Mouse (Mus musculus) CH12.LX (cell line): ENCODE measurements around the gene Aco1. TPM values are rescaled to one million over a fixed set of nuclear protein-coding genes. Genes with fewer than 3 reads are reported as not detected.

Experiments
- DNase-seq: peaks from one replicate; pipeline ENCODE4 v3.0.0-alpha.2; 2013; ENCODE audit errors: extremely low read depth
- H3K27ac ChIP-seq: 2 replicates; pipeline ENCODE4 v1.5.1; 2012; ENCODE audit warnings: low read depth, mild to moderate bottlenecking, control low read depth, moderate library complexity; ENCODE audit not compliant: insufficient read depth
- H3K27me3 ChIP-seq: replicated peaks from 2 replicates; pipeline ENCODE3; 2012; ENCODE audit warnings: inconsistent platforms
- H3K36me3 ChIP-seq, 2 experiments: replicated peaks in 1 of 2; 2 replicates each; pipeline versions ENCODE3 to v1.6.1; 2012; ENCODE audit warnings: inconsistent platforms in 1 of 2, low read length in 1 of 2, mild to moderate bottlenecking in 1 of 2, mixed read lengths in 1 of 2, moderate library complexity in 1 of 2; ENCODE audit not compliant: control insufficient read depth in 1 of 2, insufficient read depth in 1 of 2
- H3K4me1 ChIP-seq, 2 experiments: 2 replicates each; pipeline ENCODE4 v1.6.1; 2012; ENCODE audit warnings: inconsistent platforms in 1 of 2, moderate library complexity in 1 of 2; ENCODE audit not compliant: insufficient read depth in 2 of 2, control insufficient read depth in 1 of 2
- H3K4me2 ChIP-seq: 2 replicates; pipeline ENCODE4 v1.6.1; 2012; ENCODE audit warnings: low read depth, mild to moderate bottlenecking, control low read depth; ENCODE audit not compliant: poor library complexity, insufficient read depth, severe bottlenecking
- H3K4me3 ChIP-seq, 3 experiments: fragments of 150-350 bp in 1 of 3; sonication (generic) in 1 of 3; replicated peaks in 1 of 3; 2 replicates each; pipeline versions ENCODE3 to v1.5.1; 2011 to 2012; ENCODE audit warnings: low read depth in 2 of 3, low read length in 2 of 3, mild to moderate bottlenecking in 2 of 3, moderate library complexity in 2 of 3, control low read depth in 1 of 3, improper control_type of control experiment in 1 of 3, inconsistent platforms in 1 of 3, mixed read lengths in 1 of 3; ENCODE audit not compliant: poor library complexity in 1 of 3
- H3K79me2 ChIP-seq: replicated peaks from 2 replicates; pipeline ENCODE4 v1.6.1; 2012; ENCODE audit warnings: mild to moderate bottlenecking, moderate library complexity; ENCODE audit not compliant: control insufficient read depth, poor library complexity, insufficient read depth, severe bottlenecking; ENCODE audit errors: extremely low read depth
- H3K9ac ChIP-seq: 2 replicates; pipeline ENCODE4 v1.6.1; 2012; ENCODE audit warnings: low read depth, mild to moderate bottlenecking, control low read depth, moderate library complexity; ENCODE audit not compliant: insufficient read depth
- H3K9me3 ChIP-seq: replicated peaks from 2 replicates; pipeline ENCODE3; 2012; ENCODE audit warnings: low read length, inconsistent platforms, mixed read lengths
- E2F4 ChIP-seq: IDR thresholded peaks from 2 replicates; pipeline ENCODE4 v1.6.1; 2011; ENCODE audit warnings: low read depth, low read length, improper control_type of control experiment; ENCODE audit not compliant: insufficient replicate concordance
- EP300 ChIP-seq: IDR thresholded peaks from 2 replicates; pipeline ENCODE4 v1.6.1; 2011; ENCODE audit warnings: low read length, improper control_type of control experiment
- ETS1 ChIP-seq: conservative IDR thresholded peaks from 2 replicates; pipeline ENCODE4 v1.6.1; 2012; ENCODE audit warnings: low read depth, mild to moderate bottlenecking, inconsistent platforms, low read length, improper control_type of control experiment, moderate library complexity
- GABPA ChIP-seq: IDR thresholded peaks from 2 replicates; pipeline ENCODE4 v1.6.1; 2012; ENCODE audit warnings: low read depth, low read length, improper control_type of control experiment, inconsistent platforms; ENCODE audit not compliant: insufficient replicate concordance
- HCFC1 ChIP-seq: IDR thresholded peaks from 2 replicates; pipeline ENCODE4 v1.6.1; 2012; ENCODE audit warnings: low read depth, mild to moderate bottlenecking, inconsistent platforms, low read length, improper control_type of control experiment
- JUN ChIP-seq: IDR thresholded peaks from 2 replicates; pipeline ENCODE4 v1.6.1; 2011; ENCODE audit warnings: low read depth, mild to moderate bottlenecking, low read length, improper control_type of control experiment, moderate library complexity; ENCODE audit not compliant: insufficient read depth
- MAFK ChIP-seq: IDR thresholded peaks from 2 replicates; pipeline ENCODE4 v1.6.1; 2011; ENCODE audit warnings: low read length, improper control_type of control experiment; ENCODE audit not compliant: insufficient replicate concordance
- MYC ChIP-seq: IDR thresholded peaks from 2 replicates; pipeline ENCODE4 v1.6.1; 2011; ENCODE audit warnings: low read depth, mild to moderate bottlenecking, improper control_type of control experiment, low read length
- NELFE ChIP-seq: IDR thresholded peaks from 2 replicates; pipeline ENCODE4 v1.6.1; 2011; ENCODE audit warnings: low read depth, low read length, improper control_type of control experiment
- PAX5 ChIP-seq: IDR thresholded peaks from 2 replicates; pipeline ENCODE4 v1.6.1; 2012; ENCODE audit warnings: low read length, inconsistent platforms, mixed read lengths
- POLR2AphosphoS2 ChIP-seq: IDR thresholded peaks from 2 replicates; pipeline ENCODE4 v1.6.1; 2011; ENCODE audit warnings: low read depth, low read length, improper control_type of control experiment
- RAD21 ChIP-seq: IDR thresholded peaks from 2 replicates; pipeline ENCODE4 v1.6.1; 2011; ENCODE audit warnings: low read depth, mild to moderate bottlenecking, low read length, improper control_type of control experiment, moderate library complexity
- RCOR1 ChIP-seq: conservative IDR thresholded peaks from 2 replicates; pipeline ENCODE4 v1.6.1; 2012; ENCODE audit warnings: low read depth, mild to moderate bottlenecking, inconsistent platforms, low read length, improper control_type of control experiment
- SIN3A ChIP-seq: IDR thresholded peaks from 2 replicates; pipeline ENCODE4 v1.6.1; 2012; ENCODE audit warnings: low read length, improper control_type of control experiment, inconsistent platforms
- TBP ChIP-seq: conservative IDR thresholded peaks from 2 replicates; pipeline ENCODE4 v1.6.1; 2011; ENCODE audit warnings: low read depth, low read length, improper control_type of control experiment
- TCF12 ChIP-seq: IDR thresholded peaks from 2 replicates; pipeline ENCODE4 v1.6.1; 2014; ENCODE audit warnings: low read depth, mild to moderate bottlenecking, inconsistent platforms, low read length, improper control_type of control experiment
- UBTF ChIP-seq: IDR thresholded peaks from 2 replicates; pipeline ENCODE4 v1.6.1; 2012; ENCODE audit warnings: low read depth, mild to moderate bottlenecking, inconsistent platforms, low read length, improper control_type of control experiment, moderate library complexity
- USF1 ChIP-seq: IDR thresholded peaks from 2 replicates; pipeline ENCODE4 v1.6.1; 2014; ENCODE audit warnings: low read depth, mild to moderate bottlenecking, inconsistent platforms, low read length, improper control_type of control experiment
- ZC3H11A ChIP-seq: IDR thresholded peaks from 2 replicates; pipeline ENCODE4 v1.6.1; 2012; ENCODE audit warnings: low read depth, mild to moderate bottlenecking, inconsistent platforms, low read length, improper control_type of control experiment
- ZKSCAN1 ChIP-seq: IDR thresholded peaks from 2 replicates; pipeline ENCODE4 v1.6.1; 2012; ENCODE audit warnings: low read depth, inconsistent platforms, low read length, improper control_type of control experiment, borderline replicate concordance
- dilution Hi-C: fragments of 300-500 bp; cut with MboI; formaldehyde crosslinking; loops from 2 replicates; pipeline ENCODE4 v1.14.3; 2020; ENCODE audit warnings: low sequenced_read_pairs; ENCODE audit not compliant: extremely low pct_unique_long_range_greater_than_20kb, extremely low pct_ligation_motif_present
- in situ Hi-C: fragments of 300-500 bp; cut with MboI; formaldehyde crosslinking; loops from 3 replicates; pipeline ENCODE4 v1.14.3; 2019; ENCODE audit warnings: low sequenced_read_pairs, low pct_ligation_motif_present, low pct_unique_long_range_greater_than_20kb, mixed read lengths
- polyA plus RNA-seq: library from polyadenylated mRNA; unstranded; fragments of >175 nt; gene quantifications from 2 replicates; pipeline ENCODE4 v1.2.1, GENCODE M21; 2012; ENCODE audit warnings: low read depth; ENCODE audit not compliant: insufficient read length
- total RNA-seq, 2 experiments: library from RNA; depleted of rRNA; stranded (reverse); fragments of 300-350 nt in 1 of 2; fragments of >200 nt in 1 of 2; gene quantifications; 2 replicates each; pipeline ENCODE4 v1.2.3; 2012 to 2014

Aco1 gene
- total and polyA plus RNA-seq, 3 experiments: 23.2 to 27.1 (median 24.8) TPM

GRCm38 (mm10) chr4:40142743-40143532 is at the start of gene Aco1 (continued):
- no peak for TF ChIP-seq GABPA

DNA sequence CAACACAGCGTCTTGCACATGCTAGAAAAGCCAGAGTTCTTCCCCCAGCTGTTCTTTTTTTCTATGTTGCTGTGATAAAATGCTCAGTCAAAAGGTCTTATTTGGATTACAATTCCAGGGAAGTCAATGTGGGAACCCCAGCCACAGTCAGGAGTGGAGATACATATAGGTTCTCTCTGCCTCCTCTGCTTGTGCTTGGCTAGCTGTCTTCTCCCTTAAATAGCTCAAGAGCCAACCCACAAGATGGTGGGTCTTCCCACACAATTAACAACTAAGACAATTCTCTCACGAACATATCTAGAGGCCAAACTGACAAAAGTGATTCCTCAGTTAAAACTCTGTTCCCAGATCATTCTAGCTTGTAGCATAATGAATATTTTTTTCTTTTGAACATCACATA is 47.9 kb upstream of the Aco1 start:
- no peak for DNase-seq
- dilution Hi-C loops: no loop called here
- H3K4me2 ChIP-seq: no peak overlapping the region
- H3K27ac ChIP-seq: no peak overlapping the region
- no peak overlapping the region for H3K9ac ChIP-seq
- TF ChIP-seq SIN3A: no peak
- no peak for TF ChIP-seq RAD21
- TF ChIP-seq EP300: no peak
- no peak overlapping the region for H3K4me3 ChIP-seq
- H3K9me3 ChIP-seq: no peaks in the 10 kb centered on the region
- H3K79me2 ChIP-seq: no peaks in the 10 kb centered on the region
- peaks cover 11 to 26% of the 10 kb centered on the region in 2 experiments for H3K4me1 ChIP-seq
- H3K27me3 ChIP-seq: no peaks in the 10 kb centered on the region
- H3K36me3 ChIP-seq: no peaks in the 10 kb centered on the region
- in situ Hi-C loops: no loop called here

DNA sequence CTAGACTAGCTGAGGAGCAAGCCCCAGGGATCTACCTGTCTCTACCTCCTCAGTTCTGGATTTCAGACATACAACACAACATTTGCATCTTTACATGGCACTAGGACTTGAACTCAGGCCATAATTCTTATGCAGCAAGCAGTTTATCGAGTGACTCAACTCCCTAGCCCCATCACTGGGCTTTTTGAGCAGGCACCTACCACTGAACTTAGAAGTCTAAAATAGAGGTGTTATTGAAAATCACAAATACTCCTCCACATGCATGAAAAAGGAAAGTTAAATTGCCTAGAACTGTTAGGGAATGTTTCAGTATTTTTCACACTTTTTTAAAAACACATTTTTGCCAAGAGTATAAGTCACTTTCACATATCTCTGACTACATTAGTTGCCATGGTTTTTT is 39.9 kb upstream of the Aco1 start:
- no peaks in the 10 kb centered on the region for H3K27me3 ChIP-seq

DNA sequence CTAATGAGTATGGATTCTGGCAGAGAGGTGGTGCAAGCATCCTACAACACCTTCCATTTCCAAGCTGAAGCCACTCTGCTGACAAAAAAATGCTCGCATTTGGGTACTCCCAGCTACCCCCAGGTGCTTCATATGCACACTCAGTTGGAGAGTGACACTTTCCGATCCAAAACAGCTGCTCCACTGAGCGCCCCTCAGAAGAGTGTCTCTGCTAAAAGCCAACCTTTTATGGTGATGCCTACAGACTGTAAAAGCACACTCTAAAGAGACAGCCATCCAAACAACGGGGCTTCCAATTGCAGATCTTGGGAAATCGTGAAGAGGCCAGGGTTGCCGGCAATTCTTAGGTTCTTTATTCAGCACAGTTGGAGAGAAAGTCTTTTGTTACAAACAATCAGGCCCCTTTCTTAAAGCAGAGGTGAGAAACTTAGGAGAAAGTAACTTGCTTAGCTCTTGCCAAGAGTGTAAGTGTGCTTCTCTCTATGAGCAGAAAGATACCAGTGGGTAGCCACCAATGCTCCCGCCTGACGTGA is 36.8 kb upstream of the Aco1 start:
- in situ Hi-C loops: no loop called here

More for the DNA sequence above, 39.9 kb upstream of the Aco1 start:
- peaks cover 3% of the 10 kb centered on the region for H3K9me3 ChIP-seq
- no peak for DNase-seq
- in situ Hi-C loops: no loop called here
- no peak overlapping the region for H3K4me2 ChIP-seq
- no peak overlapping the region for H3K9ac ChIP-seq
- no peak overlapping the region for H3K4me3 ChIP-seq
- H3K36me3 ChIP-seq: no peaks in the 10 kb centered on the region
- 0 out of 4 replicates have a peak, but pooled peaks cover 0 to 3% of the 10 kb centered on the region in 2 experiments for H3K4me1 ChIP-seq
- TF ChIP-seq TBP: no peak
- TF ChIP-seq MAFK: no peak
- TF ChIP-seq NELFE: no peak
- TF ChIP-seq ETS1: no peak
- TF ChIP-seq POLR2AphosphoS2: no peak
- no peak for TF ChIP-seq UBTF
- no peak for TF ChIP-seq RCOR1
- TF ChIP-seq ZKSCAN1: no peak
- TF ChIP-seq MYC: no peak
- TF ChIP-seq E2F4: no peak
- TF ChIP-seq ZC3H11A: no peak
- no peak for TF ChIP-seq TCF12
- dilution Hi-C loops: no loop called here
- no peak overlapping the region for H3K27ac ChIP-seq
- H3K79me2 ChIP-seq: no peaks in the 10 kb centered on the region

More for the DNA sequence above, 36.8 kb upstream of the Aco1 start:
- Histone ChIP-seq H3K27me3 (no peaks in the 10 kb centered on the region), H3K4me3 (no peak overlapping the region), H3K4me1 (no peaks in the 10 kb centered on the region), H3K36me3 (no peaks in the 10 kb centered on the region), H3K79me2 (no peaks in the 10 kb centered on the region), H3K4me2 (no peak overlapping the region), H3K9ac (no peak overlapping the region), H3K27ac (no peak overlapping the region), H3K9me3 (peaks cover 3% of the 10 kb centered on the region)
- TF ChIP-seq PAX5 (no peak), RCOR1 (no peak), USF1 (no peak), MAFK (no peak), SIN3A (no peak), HCFC1 (no peak), POLR2AphosphoS2 (no peak), JUN (no peak)
- no peak for DNase-seq
- dilution Hi-C loops: no loop called here
